15 mouse cellular contexts compared by ENCODE assay signal in genomic region chr6:145592531-145592998, GRCm38 (mm10). TPM values are rescaled to one million over a fixed set of nuclear protein-coding genes. Genes with fewer than 3 reads are reported as not detected.
A peak's percentile ranks its signal among the peaks of the same experiment; 100 is the strongest.
DNase-seq lines count a peak whose midpoint lies in the region; ATAC-seq and TF ChIP-seq lines count a peak whose summit lies in the region.
"Had no signal": no experiment of that assay in that cellular context is flagged by ENCODE, and none has a peak within 500 bp of the region (broad histone marks: within the 10 kb centered on the region; RNA-seq: fewer than 3 reads in every experiment).

No protein-coding gene starts in this region.

- no peak overlapping the region for H3K4me3 ChIP-seq in heart, embryonic 13.5 days
- H3K4me3 ChIP-seq in neural tube, embryonic 13.5 days: no peak overlapping the region
- H3K4me3 ChIP-seq in limb, embryonic 13.5 days: no peak overlapping the region
- H3K4me3 ChIP-seq in stomach, embryonic 16.5 days (replicated peaks; ENCODE audit: low read length): no peak overlapping the region
- no peak overlapping the region for H3K4me3 ChIP-seq in thymus, adult 2 months (ENCODE audit: control insufficient read depth, insufficient read depth, low read length)
- H3K4me3 ChIP-seq: embryonic facial prominence, embryonic 15.5 days; liver, embryonic 12.5 days had no signal

- no peak for TF ChIP-seq POLR2A in thymus, adult 2 months (IDR thresholded peaks at IDR 0.05; ENCODE audit: control insufficient read depth, extremely low read depth, insufficient read depth, low read length, poor library complexity)

- no peaks in the 10 kb centered on the region for H3K36me3 ChIP-seq in heart, embryonic 13.5 days
- H3K36me3 ChIP-seq in neural tube, embryonic 13.5 days: no peaks in the 10 kb centered on the region
- H3K36me3 ChIP-seq in limb, embryonic 13.5 days: no peaks in the 10 kb centered on the region
- H3K36me3 ChIP-seq in stomach, embryonic 16.5 days (ENCODE audit: control insufficient read depth, insufficient read depth, low read length): no peaks in the 10 kb centered on the region
- H3K36me3 ChIP-seq in thymus, adult 2 months (ENCODE audit: control insufficient read depth, insufficient read depth, low read length): no peaks in the 10 kb centered on the region
- H3K36me3 ChIP-seq: embryonic facial prominence, embryonic 15.5 days; liver, embryonic 12.5 days had no signal

- DNase-seq in heart, adult 18-20 months: no peak
- DNase-seq in neural tube, embryonic 10.5 days (ENCODE audit: extremely low spot score, low spot score): no peak
- no peak for DNase-seq in Muller cell, postnatal 12 days (ENCODE audit: inconsistent ontology term)
- DNase-seq in thymus, adult 2 months: no peak
- DNase-seq: gastrocnemius, postnatal 36 days; heart, postnatal 36 days; thymus, adult 18-20 months had no signal

- no peaks in the 10 kb centered on the region for H3K9me3 ChIP-seq in heart, embryonic 13.5 days
- H3K9me3 ChIP-seq in neural tube, embryonic 13.5 days: no peaks in the 10 kb centered on the region
- no peaks in the 10 kb centered on the region for H3K9me3 ChIP-seq in limb, embryonic 13.5 days
- H3K9me3 ChIP-seq in stomach, embryonic 16.5 days (replicated peaks; ENCODE audit: control insufficient read depth, low read length): no peaks in the 10 kb centered on the region
- H3K9me3 ChIP-seq: embryonic facial prominence, embryonic 15.5 days; liver, embryonic 12.5 days had no signal

- H3K4me1 ChIP-seq in heart, embryonic 13.5 days: peaks cover 25% of the 10 kb centered on the region
- H3K4me1 ChIP-seq in neural tube, embryonic 13.5 days (replicated peaks): peaks cover 24% of the 10 kb centered on the region
- peaks cover 53% of the 10 kb centered on the region for H3K4me1 ChIP-seq in limb, embryonic 13.5 days
- H3K4me1 ChIP-seq in stomach, embryonic 16.5 days (ENCODE audit: control insufficient read depth, insufficient read depth, low read length): peaks cover 15% of the 10 kb centered on the region
- no peaks in the 10 kb centered on the region for H3K4me1 ChIP-seq in thymus, adult 2 months (replicated peaks; ENCODE audit: control insufficient read depth, insufficient read depth, low read length)

- TF ChIP-seq CTCF in thymus, adult 2 months (IDR thresholded peaks at IDR 0.05; ENCODE audit: borderline replicate concordance, control insufficient read depth, extremely low read depth, insufficient read depth, low read length, poor library complexity): no peak

- H3K27ac ChIP-seq in heart, embryonic 13.5 days (replicated peaks): peak overlapping the region; percentile 20; the same call in 1 of the 2 replicates
- H3K27ac ChIP-seq in neural tube, embryonic 13.5 days (replicated peaks): peak overlapping the region; percentile 56
- 0 out of 2 replicates have a peak overlapping the region, but pooled peaks have one; percentile 1 for H3K27ac ChIP-seq in limb, embryonic 13.5 days
- H3K27ac ChIP-seq in stomach, embryonic 16.5 days (ENCODE audit: low read length): peak overlapping the region; percentile 53
- no peak overlapping the region for H3K27ac ChIP-seq in thymus, adult 2 months (ENCODE audit: control insufficient read depth, insufficient read depth, low read length)
- H3K27ac ChIP-seq: embryonic facial prominence, embryonic 15.5 days; liver, embryonic 12.5 days had no signal

- H3K9ac ChIP-seq in heart, embryonic 13.5 days: no peak overlapping the region
- no peak overlapping the region for H3K9ac ChIP-seq in neural tube, embryonic 13.5 days
- no peak overlapping the region for H3K9ac ChIP-seq in limb, embryonic 13.5 days
- H3K9ac ChIP-seq in stomach, embryonic 16.5 days (ENCODE audit: low read length): no peak overlapping the region
- H3K9ac ChIP-seq: embryonic facial prominence, embryonic 15.5 days; liver, embryonic 12.5 days had no signal

- 61% methylated on average over 8 of the region's 8 CpGs for WGBS in heart, embryonic 13.5 days
- 32% methylated on average over 8 of the region's 8 CpGs for WGBS in neural tube, embryonic 13.5 days
- 22% methylated on average over 8 of the region's 8 CpGs for WGBS in limb, embryonic 13.5 days
- 41% methylated on average over 8 of the region's 8 CpGs for WGBS in stomach, embryonic 16.5 days
- 93% methylated on average over 8 of the region's 8 CpGs for WGBS in thymus, adult 2 months

- no peak overlapping the region for H3K4me2 ChIP-seq in heart, embryonic 13.5 days
- H3K4me2 ChIP-seq in neural tube, embryonic 13.5 days: 0 out of 2 replicates have a peak overlapping the region, but pooled peaks have one; percentile 4
- no peak overlapping the region for H3K4me2 ChIP-seq in limb, embryonic 13.5 days (replicated peaks)
- H3K4me2 ChIP-seq in stomach, embryonic 16.5 days (ENCODE audit: low read depth, low read length): no peak overlapping the region
- H3K4me2 ChIP-seq: embryonic facial prominence, embryonic 15.5 days; liver, embryonic 12.5 days had no signal

- H3K27me3 ChIP-seq in heart, embryonic 13.5 days (replicated peaks): no peaks in the 10 kb centered on the region
- no peaks in the 10 kb centered on the region for H3K27me3 ChIP-seq in neural tube, embryonic 13.5 days
- H3K27me3 ChIP-seq in limb, embryonic 13.5 days: no peaks in the 10 kb centered on the region
- H3K27me3 ChIP-seq in stomach, embryonic 16.5 days (ENCODE audit: control insufficient read depth, insufficient read depth, low read length): no peaks in the 10 kb centered on the region; the same call in 1 of the 2 replicates
- H3K27me3 ChIP-seq in thymus, adult 2 months (ENCODE audit: control insufficient read depth, insufficient read depth, low read length): no peaks in the 10 kb centered on the region
- H3K27me3 ChIP-seq: CH12.LX; embryonic facial prominence, embryonic 15.5 days; liver, embryonic 12.5 days had no signal

- no peak for ATAC-seq in heart, embryonic 13.5 days (ENCODE audit: extremely low read depth, insufficient number of reproducible peaks, low FRiP score, low TSS enrichment)
- no peak for ATAC-seq in neural tube, embryonic 13.5 days (ENCODE audit: low read depth)
- ATAC-seq in limb, embryonic 13.5 days (ENCODE audit: low FRiP score, low read depth): no peak
- ATAC-seq in stomach, embryonic 16.5 days (ENCODE audit: insufficient read depth, low FRiP score): peak; percentile 48; the same call in 1 of the 2 replicates
- ATAC-seq: liver, embryonic 12.5 days had no signal

RNA-seq across cellular contexts. Expression of gene Lmntd1, which starts 21.6 kb away (rescaled TPM):
- 8.7 and 10.1 TPM in 2 replicates for polyA plus RNA-seq in heart, embryonic 13.5 days (2015; fragmentation: Nextera tagmentation; extraction: Ambion mirVana)
- 1 to 10 TPM; 2.2 to 2.3 TPM for total RNA-seq in heart, adult 18-20 months (2021)
- 0.98 and 1.2 TPM in 2 replicates for polyA plus RNA-seq in neural tube, embryonic 13.5 days (2015; fragmentation: Nextera tagmentation; extraction: Ambion mirVana)
- polyA plus RNA-seq in limb, embryonic 13.5 days (2015; fragmentation: Nextera tagmentation; extraction: Ambion mirVana): 0.50 TPM in 2 replicates
- 0.61 and 1.1 TPM in 2 replicates for polyA plus RNA-seq in stomach, embryonic 16.5 days (2015; fragmentation: Nextera tagmentation; extraction: Ambion mirVana)
- 0.32 and 0.38 TPM in 2 replicates for polyA plus RNA-seq in thymus, adult 2 months (2012; rRNA removed)
- total RNA-seq: gastrocnemius, postnatal 36 days had no signal
- polyA plus RNA-seq: liver, embryonic 12.5 days had no signal

RNA-seq across cellular contexts. Expression of gene Tuba3b, which starts 23.0 kb away (rescaled TPM):
- polyA plus RNA-seq in heart, embryonic 13.5 days (2015; fragmentation: Nextera tagmentation; extraction: Ambion mirVana): 0.10 TPM in 1 of 2 replicates, not detected in the other
- under 1 TPM; 0.30 to 0.41 TPM for total RNA-seq in heart, adult 18-20 months (2021)
- not detected in 2 replicates for polyA plus RNA-seq in neural tube, embryonic 13.5 days (2015; fragmentation: Nextera tagmentation; extraction: Ambion mirVana)
- not detected in 2 replicates for polyA plus RNA-seq in limb, embryonic 13.5 days (2015; fragmentation: Nextera tagmentation; extraction: Ambion mirVana)
- polyA plus RNA-seq in stomach, embryonic 16.5 days (2015; fragmentation: Nextera tagmentation; extraction: Ambion mirVana): not detected in 2 replicates
- polyA plus RNA-seq in thymus, adult 2 months (2012; rRNA removed): 0.15 and 0.61 TPM in 2 replicates
- total RNA-seq: CH12.LX; gastrocnemius, postnatal 36 days; layer of hippocampus, adult 8-10 months had no signal
- polyA plus RNA-seq: embryonic facial prominence, embryonic 15.5 days; liver, embryonic 12.5 days had no signal
